Mouse (Mus musculus): Measurements from ENCODE around the gene Pcbp3. TPM values are rescaled to one million over a fixed set of nuclear protein-coding genes. Genes with fewer than 3 reads are reported as not detected.

Gene Pcbp3
- polyA plus RNA-seq, 1 experiment from 2014 or later: 34.8 TPM

DNA sequence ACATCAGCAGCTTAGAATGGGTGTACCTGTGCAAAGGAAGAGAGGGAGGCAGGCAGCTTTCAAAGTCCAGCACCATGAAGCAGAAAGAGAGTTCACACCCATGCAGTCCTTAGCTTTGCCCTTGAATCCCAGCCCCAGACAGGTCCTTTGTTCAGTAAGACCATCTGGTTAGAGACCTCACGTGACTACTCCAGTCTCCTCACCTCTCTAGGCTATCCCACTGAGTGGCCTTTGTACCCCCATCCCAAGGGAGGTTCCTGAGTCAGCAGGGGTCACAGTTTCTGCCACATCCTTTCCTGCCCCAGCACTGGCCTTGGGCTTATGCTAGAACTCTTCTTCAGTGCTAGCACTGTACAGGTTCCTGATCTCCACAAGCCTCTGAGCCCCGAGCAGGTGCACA, 142.4 kb downstream of the Pcbp3 start:
- Histone ChIP-seq H3K9me3 (no peaks in the 10 kb centered on the region), H3K27me3 (no peaks in the 10 kb centered on the region), H3K4me2 (no peak overlapping the region), H3K36me3 (no peaks in the 10 kb centered on the region), H3K27ac (no peak overlapping the region), H3K4me3 (replicated peaks) (no peak overlapping the region), H3K4me1 (replicated peaks) (0 out of 2 replicates have a peak, but pooled peaks cover 4% of the 10 kb centered on the region), H3K9ac (replicated peaks) (no peak overlapping the region)
- WGBS: 68% methylated on average over 2 of the region's 2 CpGs
- ATAC-seq (ENCODE audit: insufficient number of reproducible peaks, insufficient read depth, low FRiP score, low TSS enrichment, low read depth): no peak

DNA sequence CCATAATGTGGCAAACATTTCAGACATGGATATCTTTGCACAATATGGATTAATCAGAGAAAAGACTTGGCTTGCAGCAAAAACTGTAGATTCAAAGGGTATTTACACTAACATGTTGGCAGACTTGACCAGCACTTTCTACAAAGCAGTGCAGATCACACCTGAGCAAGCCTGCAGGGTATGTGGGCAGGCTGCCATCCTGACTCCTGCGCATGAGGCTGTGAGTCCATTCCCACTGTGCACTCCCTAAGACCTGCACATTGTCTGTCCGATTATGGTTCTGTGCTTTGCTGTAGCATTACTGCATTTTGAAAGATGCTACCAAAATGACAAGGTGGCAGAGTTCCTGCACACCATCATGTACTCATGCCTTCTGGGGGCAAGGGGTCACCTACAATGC, 143.3 kb downstream of the Pcbp3 start:
- Histone ChIP-seq H3K4me2 (no peak overlapping the region), H3K27ac (no peak overlapping the region), H3K36me3 (no peaks in the 10 kb centered on the region), H3K4me3 (replicated peaks) (no peak overlapping the region), H3K9me3 (no peaks in the 10 kb centered on the region), H3K9ac (replicated peaks) (no peak overlapping the region), H3K4me1 (replicated peaks) (0 out of 2 replicates have a peak, but pooled peaks cover 4% of the 10 kb centered on the region), H3K27me3 (no peaks in the 10 kb centered on the region)
- WGBS: 94% methylated on average over 2 of the region's 2 CpGs
- ATAC-seq (ENCODE audit: insufficient number of reproducible peaks, insufficient read depth, low FRiP score, low TSS enrichment, low read depth): no peak

DNA sequence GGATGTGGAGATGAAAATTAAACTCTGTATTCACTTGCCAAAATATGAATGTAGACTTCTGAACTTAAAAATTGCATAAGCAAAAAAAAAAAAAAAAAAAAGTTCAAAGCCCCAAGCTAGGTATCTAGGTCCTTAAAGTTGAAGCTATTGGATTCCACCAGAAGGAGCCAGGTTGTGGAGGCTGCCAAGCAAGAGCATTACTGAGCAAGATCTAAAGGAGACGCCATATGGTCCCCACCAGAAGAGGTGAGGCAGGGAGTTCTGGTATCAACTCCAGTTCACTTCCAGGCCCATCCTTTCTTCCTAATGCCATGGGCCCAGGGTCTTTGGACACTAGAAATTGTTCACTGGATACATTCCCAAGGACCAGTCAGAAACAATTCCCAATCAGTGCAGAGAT, 144.8 kb downstream of the Pcbp3 start:
- H3K4me3 ChIP-seq (replicated peaks): no peak overlapping the region
- no peak overlapping the region for H3K4me2 ChIP-seq
- no peak for ATAC-seq (ENCODE audit: insufficient number of reproducible peaks, insufficient read depth, low FRiP score, low TSS enrichment, low read depth)
- no peaks in the 10 kb centered on the region for H3K9me3 ChIP-seq
- H3K27me3 ChIP-seq: no peaks in the 10 kb centered on the region
- 67% methylated on average over 1 of the region's 1 CpGs for WGBS
- no peak overlapping the region for H3K9ac ChIP-seq (replicated peaks)
- H3K27ac ChIP-seq: no peak overlapping the region
- H3K36me3 ChIP-seq: no peaks in the 10 kb centered on the region
- H3K4me1 ChIP-seq (replicated peaks): 0 out of 2 replicates have a peak, but pooled peaks cover 4% of the 10 kb centered on the region

DNA sequence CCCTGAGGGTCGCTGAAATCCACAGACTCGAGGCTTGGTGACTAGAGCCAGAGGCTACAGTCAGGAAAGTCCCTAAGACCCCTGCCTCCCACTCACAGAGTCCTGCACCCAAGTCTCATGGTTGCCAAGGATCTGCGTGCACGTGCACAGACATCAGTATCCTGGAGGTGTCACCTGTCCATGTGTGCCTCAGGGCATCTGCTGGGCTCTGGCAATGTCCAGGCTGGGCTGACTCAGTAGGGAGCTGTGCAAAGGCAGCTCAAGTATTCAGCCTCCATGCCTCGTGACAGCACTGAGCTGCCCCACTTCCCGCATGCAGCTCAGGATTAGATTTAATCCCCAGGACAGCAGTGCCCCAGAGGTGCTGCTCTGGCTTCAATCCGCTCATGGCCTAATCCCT, 145.3 kb downstream of the Pcbp3 start:
- H3K4me2 ChIP-seq: no peak overlapping the region
- no peaks in the 10 kb centered on the region for H3K9me3 ChIP-seq
- ATAC-seq (ENCODE audit: insufficient number of reproducible peaks, insufficient read depth, low FRiP score, low TSS enrichment, low read depth): 0 out of 2 replicates have a peak, but pooled peaks have one; percentile 59
- no peaks in the 10 kb centered on the region for H3K36me3 ChIP-seq
- H3K4me1 ChIP-seq (replicated peaks): 0 out of 2 replicates have a peak, but pooled peaks cover 4% of the 10 kb centered on the region
- 40% methylated on average over 7 of the region's 7 CpGs for WGBS
- H3K27me3 ChIP-seq: no peaks in the 10 kb centered on the region
- H3K4me3 ChIP-seq (replicated peaks): no peak overlapping the region
- no peak overlapping the region for H3K27ac ChIP-seq
- H3K9ac ChIP-seq (replicated peaks): no peak overlapping the region

DNA sequence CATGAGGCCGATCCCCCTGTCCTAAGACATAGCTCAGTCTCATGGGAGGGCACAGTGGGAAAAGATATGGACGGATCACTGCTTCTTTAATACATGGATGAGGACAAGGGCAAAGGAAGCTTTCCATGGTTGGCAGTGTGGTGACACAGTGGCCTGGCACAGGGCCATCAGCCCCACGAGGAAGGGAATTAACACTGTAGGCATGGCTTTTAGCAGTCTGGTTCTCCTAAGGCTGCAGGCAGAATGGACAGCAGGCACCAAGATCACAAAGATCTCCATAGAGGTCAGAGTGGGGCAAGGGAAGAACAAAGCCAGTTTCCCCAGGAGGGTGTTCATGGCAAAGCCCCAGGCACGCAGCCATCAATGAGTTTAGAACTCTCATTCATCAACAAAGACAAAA, 146.2 kb downstream of the Pcbp3 start:
- no peak overlapping the region for H3K27ac ChIP-seq
- 0 out of 2 replicates have a peak, but pooled peaks cover 4% of the 10 kb centered on the region for H3K4me1 ChIP-seq (replicated peaks)
- H3K27me3 ChIP-seq: no peaks in the 10 kb centered on the region

DNA sequence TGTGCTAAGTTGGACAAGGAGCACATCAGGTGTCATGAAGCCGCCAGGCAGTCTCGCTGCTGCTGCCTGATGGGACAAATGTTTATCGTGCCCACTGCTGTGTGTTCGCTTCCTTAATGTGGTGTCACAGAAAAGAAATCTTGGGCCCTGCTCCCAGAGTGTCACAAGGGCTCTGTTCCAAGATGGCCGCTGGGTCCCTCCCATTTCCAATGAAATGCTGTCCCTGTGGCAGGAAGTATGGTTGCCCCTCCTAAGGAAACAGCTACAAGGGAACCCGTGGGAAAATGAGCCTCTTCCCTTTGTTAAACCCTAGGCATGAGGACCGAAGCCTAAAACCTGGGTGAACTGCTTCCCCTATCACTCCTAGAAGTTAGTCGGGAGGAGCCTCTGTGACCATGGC, 146.9 kb downstream of the Pcbp3 start:
- H3K27me3 ChIP-seq: no peaks in the 10 kb centered on the region
- H3K9me3 ChIP-seq: no peaks in the 10 kb centered on the region
- H3K9ac ChIP-seq (replicated peaks): no peak overlapping the region
- no peak overlapping the region for H3K27ac ChIP-seq
- H3K4me3 ChIP-seq (replicated peaks): no peak overlapping the region
- WGBS: 88% methylated on average over 8 of the region's 8 CpGs
- H3K4me1 ChIP-seq (replicated peaks): 0 out of 2 replicates have a peak, but pooled peaks cover 4% of the 10 kb centered on the region
- 0 out of 2 replicates have a peak, but pooled peaks cover 2% of the 10 kb centered on the region for H3K36me3 ChIP-seq
- no peak overlapping the region for H3K4me2 ChIP-seq
- no peak for ATAC-seq (ENCODE audit: insufficient number of reproducible peaks, insufficient read depth, low FRiP score, low TSS enrichment, low read depth)

More for the DNA sequence above, 146.2 kb downstream of the Pcbp3 start:
- WGBS: 75% methylated on average over 4 of the region's 4 CpGs
- H3K4me3 ChIP-seq (replicated peaks): no peak overlapping the region
- H3K9me3 ChIP-seq: no peaks in the 10 kb centered on the region
- no peak overlapping the region for H3K4me2 ChIP-seq
- H3K9ac ChIP-seq (replicated peaks): no peak overlapping the region
- no peak for ATAC-seq (ENCODE audit: insufficient number of reproducible peaks, insufficient read depth, low FRiP score, low TSS enrichment, low read depth)
- H3K36me3 ChIP-seq: 0 out of 2 replicates have a peak, but pooled peaks cover 2% of the 10 kb centered on the region

DNA sequence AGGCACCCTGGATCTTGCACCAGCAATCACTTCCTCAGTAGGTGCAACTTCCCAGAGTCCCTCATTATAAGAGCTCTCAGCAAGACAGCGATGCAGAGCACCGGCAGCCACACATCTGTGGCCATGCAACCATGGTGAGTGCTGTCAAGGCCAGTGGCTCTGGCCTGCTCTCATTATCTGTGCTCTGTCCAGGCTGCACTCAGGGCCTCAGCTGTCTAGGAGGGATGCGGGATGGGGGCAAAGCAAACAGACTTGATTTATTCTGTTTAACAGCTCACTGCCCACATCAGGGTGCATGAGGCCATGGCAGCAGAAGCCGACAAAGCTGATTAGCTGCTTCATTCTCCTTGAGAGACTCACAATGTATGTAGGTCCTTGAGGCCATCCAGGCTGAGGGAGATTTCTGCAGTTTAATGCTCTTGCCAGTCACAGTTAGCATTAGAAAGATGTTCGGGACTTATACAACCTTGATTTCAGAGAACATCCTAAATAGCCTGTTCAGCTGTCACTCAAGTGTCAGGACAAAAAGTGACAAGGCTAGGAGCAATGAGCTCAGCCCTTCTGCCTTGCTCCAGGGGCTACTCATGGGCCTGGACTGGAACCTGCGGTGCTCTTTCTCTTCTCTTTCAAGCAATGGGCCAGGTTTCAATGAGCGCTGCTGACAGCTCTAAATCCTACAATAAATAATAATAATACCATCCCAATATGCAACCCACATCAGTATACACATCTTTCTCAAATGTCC, 151.6 kb downstream of the Pcbp3 start:
- Histone ChIP-seq H3K36me3 (0 out of 2 replicates have a peak, but pooled peaks cover 2% of the 10 kb centered on the region), H3K4me2 (no peak overlapping the region), H3K4me3 (replicated peaks) (no peak overlapping the region), H3K4me1 (replicated peaks) (peaks cover 6% of the 10 kb centered on the region; the same call in 1 of the 2 replicates), H3K9me3 (no peaks in the 10 kb centered on the region), H3K27me3 (no peaks in the 10 kb centered on the region), H3K27ac (no peak overlapping the region), H3K9ac (replicated peaks) (no peak overlapping the region)
- WGBS: 70% methylated on average over 7 of the region's 7 CpGs
- no peak for ATAC-seq (ENCODE audit: insufficient number of reproducible peaks, insufficient read depth, low FRiP score, low TSS enrichment, low read depth)

DNA sequence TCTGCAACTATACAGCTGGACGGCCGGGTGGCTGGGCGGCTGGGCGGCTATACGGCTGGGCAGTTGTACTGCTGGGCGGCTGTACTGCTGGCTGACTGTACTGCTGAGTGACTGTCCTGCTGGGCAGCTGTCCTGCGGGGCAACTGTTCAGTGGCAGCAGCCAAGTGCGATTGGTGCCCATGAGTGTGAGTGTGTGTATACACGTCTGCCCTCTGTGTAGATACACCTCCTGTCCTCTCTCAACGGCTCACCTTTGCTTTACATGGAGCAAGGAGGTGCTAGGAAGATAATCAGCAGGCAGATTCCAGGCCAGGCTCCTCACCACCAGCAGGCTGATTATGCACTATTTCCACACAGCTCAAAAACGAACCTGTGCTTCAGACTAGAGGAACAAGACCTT, 152.2 kb downstream of the Pcbp3 start:
- 88% methylated on average over 11 of the region's 11 CpGs for WGBS
- H3K9me3 ChIP-seq: no peaks in the 10 kb centered on the region

DNA sequence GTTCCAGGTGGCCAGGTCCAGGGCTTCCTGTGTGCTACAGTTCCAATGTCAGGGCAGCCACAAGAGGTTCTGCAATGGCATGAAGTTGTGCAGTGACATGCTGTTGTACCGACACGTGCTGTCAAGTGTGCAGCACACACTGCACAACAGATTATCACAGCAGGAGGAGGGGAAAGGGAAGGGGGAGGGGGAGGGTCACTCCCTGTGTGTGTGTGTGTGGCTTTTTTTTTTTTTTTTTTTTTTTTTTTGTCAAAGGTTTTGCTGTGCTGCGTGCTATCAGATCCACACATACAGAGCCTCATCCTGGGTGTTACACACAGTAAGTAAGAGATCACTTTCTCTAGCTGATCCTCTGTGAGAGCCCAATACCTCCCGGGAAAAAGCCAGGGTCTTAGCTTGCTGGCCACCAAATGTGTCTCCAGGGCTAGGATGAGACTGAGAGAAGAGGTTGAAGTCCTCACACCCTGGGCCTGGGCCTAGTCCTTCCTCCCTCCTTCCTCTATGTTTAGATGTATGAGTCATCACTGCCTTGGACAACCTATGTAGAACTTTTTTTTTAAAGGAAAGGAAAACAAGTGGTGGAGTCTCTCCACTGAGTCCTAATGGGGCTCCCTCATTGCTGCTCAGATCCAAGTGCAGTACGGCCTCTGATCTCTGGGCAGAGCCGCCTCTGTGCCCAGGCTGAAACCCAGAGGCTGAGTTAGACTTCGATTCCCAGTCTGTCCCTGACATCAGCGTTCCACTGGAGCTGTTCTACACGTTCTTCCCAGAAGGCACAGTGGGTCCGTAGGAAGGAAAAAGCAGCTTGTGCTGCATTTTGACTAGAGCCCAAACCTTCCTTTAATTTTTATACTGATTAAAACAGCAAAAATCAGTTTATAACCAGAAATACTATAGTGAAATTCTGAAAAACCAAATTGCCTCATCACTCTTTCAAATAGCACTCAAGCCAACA, 153.0 kb downstream of the Pcbp3 start:
- Histone ChIP-seq H3K9me3 (no peaks in the 10 kb centered on the region), H3K4me2 (no peak overlapping the region), H3K27me3 (no peaks in the 10 kb centered on the region), H3K36me3 (0 out of 2 replicates have a peak, but pooled peaks cover 2% of the 10 kb centered on the region), H3K27ac (no peak overlapping the region), H3K4me1 (replicated peaks) (peaks cover 6% of the 10 kb centered on the region; the same call in 1 of the 2 replicates), H3K9ac (replicated peaks) (no peak overlapping the region), H3K4me3 (replicated peaks) (no peak overlapping the region)
- 87% methylated on average over 10 of the region's 10 CpGs for WGBS
- ATAC-seq (ENCODE audit: insufficient number of reproducible peaks, insufficient read depth, low FRiP score, low TSS enrichment, low read depth): no peak

More for the DNA sequence above, 152.2 kb downstream of the Pcbp3 start:
- Histone ChIP-seq H3K27me3 (no peaks in the 10 kb centered on the region), H3K4me1 (replicated peaks) (peaks cover 6% of the 10 kb centered on the region; the same call in 1 of the 2 replicates), H3K36me3 (0 out of 2 replicates have a peak, but pooled peaks cover 2% of the 10 kb centered on the region), H3K9ac (replicated peaks) (no peak overlapping the region), H3K4me3 (replicated peaks) (no peak overlapping the region), H3K4me2 (no peak overlapping the region), H3K27ac (no peak overlapping the region)
- ATAC-seq (ENCODE audit: insufficient number of reproducible peaks, insufficient read depth, low FRiP score, low TSS enrichment, low read depth): no peak

DNA sequence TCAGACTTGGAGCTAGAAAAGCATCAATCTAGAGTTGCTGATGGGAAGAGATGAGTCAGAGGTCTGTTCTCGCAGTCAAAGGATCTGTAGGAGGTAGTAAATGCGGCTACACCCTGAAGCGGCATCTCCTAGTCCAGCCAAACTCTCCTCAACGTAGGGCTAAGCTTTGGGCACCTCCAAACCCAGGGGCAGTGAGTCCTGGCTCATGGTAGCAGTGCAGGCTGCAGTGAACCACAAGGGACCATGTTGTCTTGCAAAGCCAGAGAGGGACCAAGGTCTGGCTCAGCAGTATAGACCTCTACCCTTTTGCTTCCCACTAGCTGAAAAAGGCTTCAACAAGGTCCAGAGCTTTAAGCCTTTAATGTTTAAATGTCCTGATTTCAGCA, 159.2 kb downstream of the Pcbp3 start:
- ATAC-seq (ENCODE audit: insufficient number of reproducible peaks, insufficient read depth, low FRiP score, low TSS enrichment, low read depth): no peak
- no peaks in the 10 kb centered on the region for H3K9me3 ChIP-seq
- H3K27ac ChIP-seq: no peak overlapping the region
- no peak overlapping the region for H3K4me2 ChIP-seq
- no peak overlapping the region for H3K4me3 ChIP-seq (replicated peaks)
- peaks cover 9% of the 10 kb centered on the region for H3K36me3 ChIP-seq
- 80% methylated on average over 4 of the region's 4 CpGs for WGBS
- H3K4me1 ChIP-seq (replicated peaks): peaks cover 6% of the 10 kb centered on the region; the same call in 1 of the 2 replicates
- H3K27me3 ChIP-seq: no peaks in the 10 kb centered on the region
- H3K9ac ChIP-seq (replicated peaks): no peak overlapping the region

Measured in limb, embryonic 12.5 days (tissue).